Mouse (Mus musculus) regulatory T cell (primary cell): ENCODE data around the gene Adck1.
"Not testable (repeated sequence)": the region's sequence is repeated elsewhere in the genome, so short reads cannot be mapped to it uniquely, and the experiment has no call there.

Experiments
- in situ Hi-C: fragments of 300-600 bp; cut with MboI, MseI; formaldehyde crosslinking; loops from one replicate; pipeline ENCODE4 v1.15.1; 2025; ENCODE audit warnings: high pct_unique_total_duplicates

Gene Adck1

GRCm38 (mm10) chr12:88471884-88472283, 111.5 kb downstream of the Adck1 start:
- in situ Hi-C loops, result not testable (repeated sequence)

GRCm38 (mm10) chr12:88472832-88473231, 112.5 kb downstream of the Adck1 start:
- in situ Hi-C loops, result no loop called here

DNA sequence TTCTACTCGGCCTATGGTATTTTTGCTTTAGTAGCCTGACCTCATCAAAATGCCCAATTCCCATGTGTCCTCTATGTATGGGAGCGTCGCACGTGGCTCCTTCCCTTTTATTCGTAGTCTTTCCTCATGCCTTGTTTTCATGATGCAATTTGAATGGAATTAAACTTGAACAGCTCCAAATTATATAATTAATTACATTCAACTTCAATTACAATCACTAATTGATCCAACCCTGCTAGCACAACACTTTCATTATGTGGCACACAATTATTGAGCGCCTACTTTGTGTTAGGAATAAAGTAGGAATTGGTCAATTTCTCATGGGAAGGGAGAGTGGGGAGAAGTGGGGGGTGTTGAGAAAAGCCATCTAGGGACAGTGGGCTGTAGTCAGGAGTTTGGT, 113.4 kb downstream of the Adck1 start:
- in situ Hi-C loops, result no loop called here

DNA sequence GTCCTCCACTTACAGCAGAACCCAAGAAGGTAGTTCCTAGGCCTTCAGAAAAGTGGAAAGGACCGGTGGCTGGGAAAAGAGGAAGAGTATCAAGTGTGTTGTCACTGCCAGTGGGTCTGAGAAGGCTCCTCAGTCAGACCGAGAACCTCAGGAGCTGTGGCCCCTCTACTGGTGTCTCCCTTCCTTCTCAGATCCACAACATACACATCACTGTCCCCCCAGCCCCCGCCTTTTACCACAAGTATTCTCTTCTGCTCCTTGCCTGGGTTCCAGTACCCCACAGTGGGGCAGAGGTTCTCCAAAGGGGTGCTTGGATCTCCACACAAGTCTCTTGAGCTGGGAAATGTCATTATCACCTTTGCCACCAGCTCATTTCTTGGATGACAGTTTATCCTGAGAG, 115.5 kb downstream of the Adck1 start:
- in situ Hi-C loops, result no loop called here

GRCm38 (mm10) chr12:88476702-88477101, 116.3 kb downstream of the Adck1 start:
- in situ Hi-C loops, result no loop called here

DNA sequence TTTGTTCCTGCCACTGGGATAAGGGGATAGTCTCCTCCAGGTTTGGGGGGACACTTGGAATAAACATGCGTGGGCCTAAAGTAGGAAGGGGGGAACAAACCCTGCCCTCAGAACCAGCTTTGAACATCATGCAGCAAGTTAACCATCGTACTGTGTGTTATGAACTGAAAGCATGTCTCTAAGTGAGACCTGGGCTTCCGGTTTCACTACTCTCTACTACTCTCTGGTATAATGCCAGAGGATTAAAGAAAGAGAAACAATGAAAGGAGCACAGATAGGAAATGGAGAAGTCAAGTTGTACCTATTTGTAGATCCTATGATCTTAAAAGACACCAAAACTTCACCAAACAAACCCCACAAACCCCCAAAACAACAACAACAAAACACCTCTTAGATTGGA, 121.3 kb downstream of the Adck1 start:
- in situ Hi-C loops, result no loop called here

DNA sequence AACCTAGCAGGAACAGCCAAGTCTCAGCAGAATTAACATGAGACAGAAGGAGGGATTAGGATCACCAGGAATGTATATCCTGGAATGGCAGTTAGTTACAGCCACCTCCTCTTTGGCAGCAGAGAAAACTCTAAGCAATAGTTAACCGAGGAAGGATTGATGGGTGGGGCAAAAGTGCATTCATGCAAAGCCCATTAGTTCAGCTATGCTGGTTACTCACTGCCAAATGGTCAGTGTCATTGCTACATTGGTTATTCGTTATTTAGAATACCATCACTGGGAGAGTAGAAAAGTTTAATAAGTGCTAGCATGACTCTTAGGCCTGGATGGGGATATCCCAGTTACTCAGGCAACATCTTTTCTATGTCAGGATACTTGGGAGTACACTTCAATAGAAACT, 130.5 kb downstream of the Adck1 start:
- in situ Hi-C loops, result no loop called here
